Comparison of ENCODE assay signal across 14 mouse cellular contexts in genomic region chr9:124478081-124478480, GRCm38 (mm10). TPM values are rescaled to one million over a fixed set of nuclear protein-coding genes. Genes with fewer than 3 reads are reported as not detected.
DNase-seq lines count a peak whose midpoint lies in the region; ATAC-seq and TF ChIP-seq lines count a peak whose summit lies in the region.
"Had no signal": no experiment of that assay in that cellular context is flagged by ENCODE, and none has a peak within 500 bp of the region (broad histone marks: within the 10 kb centered on the region; RNA-seq: fewer than 3 reads in every experiment).

No protein-coding gene starts in this region.

- H3K9me3 ChIP-seq in embryonic facial prominence, embryonic 14.5 days (ENCODE audit: control insufficient read depth, low read length): peaks cover 12% of the 10 kb centered on the region; the same call in 1 of the 2 replicates
- peaks cover 12% of the 10 kb centered on the region; the same call in 1 of the 2 replicates for H3K9me3 ChIP-seq in embryonic facial prominence, embryonic 10.5 days
- no peaks in the 10 kb centered on the region for H3K9me3 ChIP-seq in intestine, postnatal 0 days (ENCODE audit: control insufficient read depth)
- H3K9me3 ChIP-seq: embryonic facial prominence, embryonic 12.5 days had no signal

- H3K4me1 ChIP-seq in embryonic facial prominence, embryonic 14.5 days (ENCODE audit: control insufficient read depth, insufficient read depth, low read length): no peaks in the 10 kb centered on the region
- no peaks in the 10 kb centered on the region for H3K4me1 ChIP-seq in embryonic facial prominence, embryonic 10.5 days
- H3K4me1 ChIP-seq in intestine, postnatal 0 days (replicated peaks; ENCODE audit: control insufficient read depth, insufficient read depth, low read length): no peaks in the 10 kb centered on the region
- H3K4me1 ChIP-seq: embryonic facial prominence, embryonic 12.5 days had no signal

- H3K36me3 ChIP-seq in embryonic facial prominence, embryonic 14.5 days (ENCODE audit: control insufficient read depth, insufficient read depth, low read length): peaks cover 13% of the 10 kb centered on the region
- H3K36me3 ChIP-seq in embryonic facial prominence, embryonic 10.5 days (replicated peaks): peaks cover 17% of the 10 kb centered on the region
- peaks cover 8% of the 10 kb centered on the region for H3K36me3 ChIP-seq in intestine, postnatal 0 days (ENCODE audit: control insufficient read depth, insufficient read depth)

- DNase-seq in embryonic facial prominence, embryonic 14.5 days (ENCODE audit: low spot score): peak; percentile 50
- DNase-seq in embryonic facial prominence, embryonic 10.5 days (ENCODE audit: low spot score): no peak
- DNase-seq in ovary, postnatal 36 days (ENCODE audit: low spot score): peak; percentile 20
- DNase-seq in ovary, postnatal 14 days (ENCODE audit: low spot score): no peak
- peak; percentile 39 to 51 for DNase-seq in right cerebral cortex, postnatal 10 days (ENCODE audit: low spot score in 2 of 2)
- DNase-seq in spleen, adult 18-20 months: no peak
- DNase-seq: midbrain, embryonic 14.5 days had no signal

- H3K27me3 ChIP-seq in embryonic facial prominence, embryonic 14.5 days (replicated peaks; ENCODE audit: control insufficient read depth, insufficient read depth, low read length): no peaks in the 10 kb centered on the region
- H3K27me3 ChIP-seq in embryonic facial prominence, embryonic 10.5 days (replicated peaks; ENCODE audit: low read depth, poor library complexity, severe bottlenecking): no peaks in the 10 kb centered on the region
- no peaks in the 10 kb centered on the region for H3K27me3 ChIP-seq in intestine, postnatal 0 days (replicated peaks; ENCODE audit: control insufficient read depth, insufficient read depth, low read length)
- H3K27me3 ChIP-seq: CH12.LX; embryonic facial prominence, embryonic 12.5 days had no signal

- TF ChIP-seq CTCF in intestine, postnatal 0 days (IDR thresholded peaks at IDR 0.05; ENCODE audit: low read depth): no peak

- WGBS in embryonic facial prominence, embryonic 14.5 days: 68% methylated on average over 3 of the region's 3 CpGs
- WGBS in embryonic facial prominence, embryonic 10.5 days: 84% methylated on average over 3 of the region's 3 CpGs
- 21% methylated on average over 3 of the region's 3 CpGs for WGBS in intestine, postnatal 0 days

- H3K9ac ChIP-seq in embryonic facial prominence, embryonic 14.5 days (ENCODE audit: low read depth, low read length): no peak overlapping the region
- no peak overlapping the region for H3K9ac ChIP-seq in intestine, postnatal 0 days (ENCODE audit: low read depth, low read length)
- H3K9ac ChIP-seq: embryonic facial prominence, embryonic 12.5 days had no signal

- H3K4me2 ChIP-seq in embryonic facial prominence, embryonic 14.5 days (ENCODE audit: low read depth, low read length): no peak overlapping the region
- no peak overlapping the region for H3K4me2 ChIP-seq in intestine, postnatal 0 days (replicated peaks; ENCODE audit: low read depth)
- H3K4me2 ChIP-seq: embryonic facial prominence, embryonic 12.5 days had no signal

- ATAC-seq in embryonic facial prominence, embryonic 14.5 days (ENCODE audit: low read depth): no peak
- peak; percentile 34; the same call in 1 of the 2 replicates for ATAC-seq in intestine, postnatal 0 days
- ATAC-seq in megakaryocyte progenitor cell, adult 5-6 weeks (replicated peaks; ENCODE audit: poor library complexity): no peak

- no peak overlapping the region for H3K27ac ChIP-seq in embryonic facial prominence, embryonic 14.5 days (replicated peaks; ENCODE audit: low read depth, low read length)
- H3K27ac ChIP-seq in embryonic facial prominence, embryonic 10.5 days (replicated peaks): no peak overlapping the region
- H3K27ac ChIP-seq in intestine, postnatal 0 days (ENCODE audit: low read depth, low read length): no peak overlapping the region
- H3K27ac ChIP-seq: embryonic facial prominence, embryonic 12.5 days had no signal

- no peak overlapping the region for H3K4me3 ChIP-seq in embryonic facial prominence, embryonic 14.5 days (ENCODE audit: low read depth, low read length)
- H3K4me3 ChIP-seq in embryonic facial prominence, embryonic 10.5 days: no peak overlapping the region
- no peak overlapping the region for H3K4me3 ChIP-seq in intestine, postnatal 0 days (ENCODE audit: low read depth, low read length)
- H3K4me3 ChIP-seq: embryonic facial prominence, embryonic 12.5 days had no signal

RNA-seq across cellular contexts. Expression of gene Ppp2r3d, which starts 1.4 kb away (rescaled TPM):
- polyA plus RNA-seq in embryonic facial prominence, embryonic 14.5 days (2014; fragmentation: Nextera tagmentation; extraction: Ambion mirVana): 110 and 141 TPM in 2 replicates
- polyA plus RNA-seq in embryonic facial prominence, embryonic 10.5 days (2016; fragmentation: Nextera tagmentation; extraction: Ambion mirVana): 118 and 122 TPM in 2 replicates
- 93.5 and 105 TPM in 2 replicates for polyA plus RNA-seq in intestine, postnatal 0 days (2015; fragmentation: Nextera tagmentation; extraction: Ambion mirVana)
- 21.9 and 26.2 TPM in 2 replicates for total RNA-seq in megakaryocyte progenitor cell, adult 5-6 weeks (2015)
- 11.1 and 18.2 TPM in 2 replicates for total RNA-seq in megakaryocyte progenitor cell, adult 5-6 weeks (2017)

RNA-seq across cellular contexts. Expression of gene Gm21836, which starts 15.5 kb away (rescaled TPM):
- not detected in 2 replicates for polyA plus RNA-seq in embryonic facial prominence, embryonic 14.5 days (2014; fragmentation: Nextera tagmentation; extraction: Ambion mirVana)
- polyA plus RNA-seq in embryonic facial prominence, embryonic 10.5 days (2016; fragmentation: Nextera tagmentation; extraction: Ambion mirVana): not detected in 2 replicates
- polyA plus RNA-seq in intestine, postnatal 0 days (2015; fragmentation: Nextera tagmentation; extraction: Ambion mirVana): not detected in 2 replicates
- total RNA-seq in megakaryocyte progenitor cell, adult 5-6 weeks (2015): not detected in 2 replicates
- total RNA-seq in megakaryocyte progenitor cell, adult 5-6 weeks (2017): not detected in 2 replicates
- total RNA-seq: adrenal gland, adult 18-20 months; CH12.LX; hematopoietic stem cell, adult 5-6 weeks had no signal
- polyA plus RNA-seq: embryonic facial prominence, embryonic 12.5 days; limb, embryonic 14.5 days; midbrain, embryonic 14.5 days had no signal

Comparison
In these comparisons a context has a peak if more than half of its experiments do, and no peak if none do; other contexts are left out.
1. DNase-seq: peak in embryonic facial prominence, embryonic 14.5 days (single experiment), ovary, postnatal 36 days (single experiment) and right cerebral cortex, postnatal 10 days (2 of 2); none in embryonic facial prominence, embryonic 10.5 days (single experiment), ovary, postnatal 14 days (single experiment) and spleen, adult 18-20 months (0 of 2).